Mouse (Mus musculus): ENCODE results near the gene Kif26b. TPM values are rescaled to one million over a fixed set of nuclear protein-coding genes. Genes with fewer than 3 reads are reported as not detected.

The Kif26b gene
- polyA plus RNA-seq, 1 experiment from 2014 or later = 28.6 TPM

GRCm38 (mm10) chr1:178764914-178765313 is 236.0 kb downstream of the Kif26b start:
- 69% methylated on average over 4 of the region's 4 CpGs for WGBS

GRCm38 (mm10) chr1:178765650-178766049 is 236.7 kb downstream of the Kif26b start:
- Histone ChIP-seq H3K36me3 (peaks cover 2% of the 10 kb centered on the region; the same call in 1 of the 2 replicates), H3K27ac (no peak overlapping the region), H3K4me3 (no peak overlapping the region), H3K9ac (no peak overlapping the region), H3K27me3 (no peaks in the 10 kb centered on the region), H3K4me1 (0 out of 2 replicates have a peak, but pooled peaks cover 3% of the 10 kb centered on the region), H3K9me3 (no peaks in the 10 kb centered on the region), H3K4me2 (no peak overlapping the region)
- ATAC-seq (ENCODE audit: insufficient number of reproducible peaks, insufficient read depth, low FRiP score, low TSS enrichment, low read depth) = no peak
- WGBS = 88% methylated on average over 2 of the region's 2 CpGs

More at GRCm38 (mm10) chr1:178764914-178765313, 236.0 kb downstream of the Kif26b start:
- Histone ChIP-seq H3K9ac (no peak overlapping the region), H3K27me3 (no peaks in the 10 kb centered on the region), H3K4me2 (no peak overlapping the region), H3K27ac (no peak overlapping the region), H3K36me3 (peaks cover 2% of the 10 kb centered on the region; the same call in 1 of the 2 replicates), H3K4me1 (0 out of 2 replicates have a peak, but pooled peaks cover 3% of the 10 kb centered on the region), H3K9me3 (no peaks in the 10 kb centered on the region), H3K4me3 (no peak overlapping the region)
- ATAC-seq (ENCODE audit: insufficient number of reproducible peaks, insufficient read depth, low FRiP score, low TSS enrichment, low read depth) = no peak

- no peaks in the 10 kb centered on the region for H3K9me3 ChIP-seq
- H3K4me1 ChIP-seq = 0 out of 2 replicates have a peak, but pooled peaks cover 6% of the 10 kb centered on the region
- H3K27me3 ChIP-seq = no peaks in the 10 kb centered on the region
- H3K4me3 ChIP-seq = no peak overlapping the region
- 78% methylated on average over 4 of the region's 4 CpGs for WGBS
- H3K9ac ChIP-seq = no peak overlapping the region
- no peak overlapping the region for H3K4me2 ChIP-seq
- ATAC-seq (ENCODE audit: insufficient number of reproducible peaks, insufficient read depth, low FRiP score, low TSS enrichment, low read depth) = no peak
- H3K27ac ChIP-seq = no peak overlapping the region
- H3K36me3 ChIP-seq = peaks cover 2% of the 10 kb centered on the region; the same call in 1 of the 2 replicates
These were observed 240.1 kb downstream of the Kif26b start for GRCm38 (mm10) chr1:178768976-178769375.

- 88% methylated on average over 6 of the region's 6 CpGs for WGBS
- no peaks in the 10 kb centered on the region for H3K27me3 ChIP-seq
These were observed 241.1 kb downstream of the Kif26b start for GRCm38 (mm10) chr1:178769988-178770387.

GRCm38 (mm10) chr1:178770626-178771362 is 241.9 kb downstream of the Kif26b start:
- H3K27ac ChIP-seq = no peak overlapping the region
- no peaks in the 10 kb centered on the region for H3K27me3 ChIP-seq
- H3K4me2 ChIP-seq = no peak overlapping the region
- no peak for ATAC-seq (ENCODE audit: insufficient number of reproducible peaks, insufficient read depth, low FRiP score, low TSS enrichment, low read depth)
- no peak overlapping the region for H3K9ac ChIP-seq
- H3K9me3 ChIP-seq = no peaks in the 10 kb centered on the region
- WGBS = 70% methylated on average over 6 of the region's 7 CpGs
- 0 out of 2 replicates have a peak, but pooled peaks cover 3% of the 10 kb centered on the region for H3K4me1 ChIP-seq
- H3K4me3 ChIP-seq = no peak overlapping the region
- H3K36me3 ChIP-seq = peaks cover 2% of the 10 kb centered on the region; the same call in 1 of the 2 replicates

More at GRCm38 (mm10) chr1:178769988-178770387, 241.1 kb downstream of the Kif26b start:
- H3K27ac ChIP-seq = no peak overlapping the region
- H3K36me3 ChIP-seq = peaks cover 2% of the 10 kb centered on the region; the same call in 1 of the 2 replicates
- no peaks in the 10 kb centered on the region for H3K9me3 ChIP-seq
- 0 out of 2 replicates have a peak, but pooled peaks cover 4% of the 10 kb centered on the region for H3K4me1 ChIP-seq
- no peak for ATAC-seq (ENCODE audit: insufficient number of reproducible peaks, insufficient read depth, low FRiP score, low TSS enrichment, low read depth)
- H3K4me2 ChIP-seq = no peak overlapping the region
- no peak overlapping the region for H3K9ac ChIP-seq
- no peak overlapping the region for H3K4me3 ChIP-seq

- H3K27me3 ChIP-seq = no peaks in the 10 kb centered on the region
- no peak overlapping the region for H3K27ac ChIP-seq
- H3K9ac ChIP-seq = no peak overlapping the region
- 9% methylated on average over 2 of the region's 2 CpGs for WGBS
- no peak for ATAC-seq (ENCODE audit: insufficient number of reproducible peaks, insufficient read depth, low FRiP score, low TSS enrichment, low read depth)
- H3K36me3 ChIP-seq = peaks cover 10% of the 10 kb centered on the region; the same call in 1 of the 2 replicates
- peaks cover 20% of the 10 kb centered on the region; the same call in 1 of the 2 replicates for H3K4me1 ChIP-seq
- no peak overlapping the region for H3K4me3 ChIP-seq
- H3K4me2 ChIP-seq = no peak overlapping the region
- H3K9me3 ChIP-seq = peaks cover 4% of the 10 kb centered on the region; the same call in 1 of the 2 replicates
These were observed 250.8 kb downstream of the Kif26b start for GRCm38 (mm10) chr1:178779742-178780141.

GRCm38 (mm10) chr1:178784043-178784442 is 255.1 kb downstream of the Kif26b start:
- H3K9me3 ChIP-seq = no peaks in the 10 kb centered on the region
- WGBS = 96% methylated on average over 6 of the region's 6 CpGs

GRCm38 (mm10) chr1:178791266-178791665 is 262.3 kb downstream of the Kif26b start:
- 61% methylated on average over 1 of the region's 1 CpGs for WGBS
- Histone ChIP-seq H3K27me3 (no peaks in the 10 kb centered on the region), H3K9ac (no peak overlapping the region), H3K36me3 (no peaks in the 10 kb centered on the region), H3K9me3 (no peaks in the 10 kb centered on the region), H3K4me2 (no peak overlapping the region), H3K4me3 (no peak overlapping the region), H3K4me1 (peaks cover 31% of the 10 kb centered on the region), H3K27ac (no peak overlapping the region)
- no peak for ATAC-seq (ENCODE audit: insufficient number of reproducible peaks, insufficient read depth, low FRiP score, low TSS enrichment, low read depth)

More at GRCm38 (mm10) chr1:178784043-178784442, 255.1 kb downstream of the Kif26b start:
- H3K9ac ChIP-seq = no peak overlapping the region
- H3K4me2 ChIP-seq = no peak overlapping the region
- H3K4me1 ChIP-seq = peaks cover 11% of the 10 kb centered on the region; the same call in 1 of the 2 replicates
- H3K36me3 ChIP-seq = peaks cover 6% of the 10 kb centered on the region; the same call in 1 of the 2 replicates
- H3K27me3 ChIP-seq = no peaks in the 10 kb centered on the region
- H3K4me3 ChIP-seq = no peak overlapping the region
- no peak overlapping the region for H3K27ac ChIP-seq
- ATAC-seq (ENCODE audit: insufficient number of reproducible peaks, insufficient read depth, low FRiP score, low TSS enrichment, low read depth) = no peak

- Histone ChIP-seq H3K27me3 (no peaks in the 10 kb centered on the region), H3K9me3 (no peaks in the 10 kb centered on the region), H3K36me3 (no peaks in the 10 kb centered on the region), H3K27ac (no peak overlapping the region; the same call in 1 of the 2 replicates), H3K4me3 (no peak overlapping the region), H3K9ac (no peak overlapping the region), H3K4me1 (peaks cover 41% of the 10 kb centered on the region), H3K4me2 (no peak overlapping the region)
- no peak for ATAC-seq (ENCODE audit: insufficient number of reproducible peaks, insufficient read depth, low FRiP score, low TSS enrichment, low read depth)
- 87% methylated on average over 5 of the region's 5 CpGs for WGBS
These were observed 263.8 kb downstream of the Kif26b start for GRCm38 (mm10) chr1:178792726-178793125.

GRCm38 (mm10) chr1:178794866-178795265 is 265.9 kb downstream of the Kif26b start:
- Histone ChIP-seq H3K4me1 (peaks cover 49% of the 10 kb centered on the region), H3K9me3 (no peaks in the 10 kb centered on the region), H3K27ac (0 out of 2 replicates have a peak overlapping the region, but pooled peaks have one; percentile 12), H3K4me2 (no peak overlapping the region), H3K4me3 (no peak overlapping the region), H3K36me3 (no peaks in the 10 kb centered on the region), H3K9ac (no peak overlapping the region), H3K27me3 (no peaks in the 10 kb centered on the region)
- 92% methylated on average over 7 of the region's 7 CpGs for WGBS
- ATAC-seq (ENCODE audit: insufficient number of reproducible peaks, insufficient read depth, low FRiP score, low TSS enrichment, low read depth) = no peak

- no peaks in the 10 kb centered on the region for H3K9me3 ChIP-seq
- H3K4me3 ChIP-seq = no peak overlapping the region
- H3K36me3 ChIP-seq = no peaks in the 10 kb centered on the region
- WGBS = 83% methylated on average over 2 of the region's 2 CpGs
- peak overlapping the region; percentile 60; the same call in 1 of the 2 replicates for H3K27ac ChIP-seq
- H3K4me2 ChIP-seq = no peak overlapping the region
- ATAC-seq (ENCODE audit: insufficient number of reproducible peaks, insufficient read depth, low FRiP score, low TSS enrichment, low read depth) = no peak
- H3K9ac ChIP-seq = no peak overlapping the region
- H3K27me3 ChIP-seq = no peaks in the 10 kb centered on the region
- H3K4me1 ChIP-seq = peaks cover 48% of the 10 kb centered on the region
These were observed 268.5 kb downstream of the Kif26b start for GRCm38 (mm10) chr1:178797388-178797787.

Measured in embryonic facial prominence, embryonic 13.5 days (tissue).